Mouse (Mus musculus): Measurements from ENCODE around the gene Arsb.
"Not testable (repeated sequence)": the region's sequence is repeated elsewhere in the genome, so short reads cannot be mapped to it uniquely, and the experiment has no call there.

Arsb gene

GRCm38 (mm10) chr13:93792945-93793642 is 21.7 kb downstream of the Arsb start:
- peak; percentile 41 for DNase-seq

DNA sequence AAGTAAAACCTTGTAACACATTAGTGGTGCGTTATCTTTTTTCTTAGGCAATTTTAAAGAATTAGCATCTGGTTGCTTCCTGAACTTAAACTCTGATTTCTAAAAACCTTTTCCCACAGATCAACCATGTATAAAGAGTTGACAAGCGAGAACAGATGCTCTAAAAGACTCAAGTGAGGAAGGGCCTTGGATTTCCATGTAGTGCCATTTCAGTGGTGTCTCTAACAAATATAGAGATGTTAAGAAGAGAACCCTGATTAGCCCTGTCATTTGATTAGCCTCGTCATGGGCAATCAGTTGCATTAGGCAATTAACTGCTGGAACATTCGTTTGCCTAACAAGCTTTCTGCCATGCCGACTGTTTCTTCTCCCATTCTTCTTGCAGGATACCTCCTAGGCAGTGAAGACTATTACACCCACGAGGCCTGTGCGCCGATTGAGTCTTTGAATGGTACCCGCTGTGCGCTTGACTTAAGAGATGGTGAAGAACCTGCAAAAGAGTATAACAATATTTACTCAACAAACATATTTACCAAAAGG is 22.3 kb downstream of the Arsb start:
- no peak for DNase-seq

- no peak for DNase-seq
Observed at GRCm38 (mm10) chr13:93797011-93797600, 25.7 kb downstream of the Arsb start.

DNA sequence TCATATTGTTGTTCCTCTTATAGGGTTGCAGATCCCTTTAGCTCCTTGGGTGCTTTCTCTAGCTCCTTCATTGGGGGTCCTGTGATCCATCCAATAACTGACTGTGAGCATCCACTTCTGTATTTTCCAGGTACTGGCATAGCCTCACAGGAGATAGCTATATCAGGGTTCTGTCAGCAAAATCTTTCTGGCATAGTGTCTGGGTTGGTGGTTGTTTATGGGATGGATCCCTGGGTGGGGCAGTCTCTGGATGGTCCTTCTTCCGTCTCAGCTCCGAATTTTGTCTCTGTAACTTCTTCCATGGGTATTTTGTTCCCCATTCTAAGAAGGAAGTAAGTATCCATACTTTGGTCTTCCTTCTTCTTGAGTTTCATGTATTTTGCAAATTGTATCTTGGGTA is 38.9 kb downstream of the Arsb start:
- DNase-seq = not testable (repeated sequence)

DNA sequence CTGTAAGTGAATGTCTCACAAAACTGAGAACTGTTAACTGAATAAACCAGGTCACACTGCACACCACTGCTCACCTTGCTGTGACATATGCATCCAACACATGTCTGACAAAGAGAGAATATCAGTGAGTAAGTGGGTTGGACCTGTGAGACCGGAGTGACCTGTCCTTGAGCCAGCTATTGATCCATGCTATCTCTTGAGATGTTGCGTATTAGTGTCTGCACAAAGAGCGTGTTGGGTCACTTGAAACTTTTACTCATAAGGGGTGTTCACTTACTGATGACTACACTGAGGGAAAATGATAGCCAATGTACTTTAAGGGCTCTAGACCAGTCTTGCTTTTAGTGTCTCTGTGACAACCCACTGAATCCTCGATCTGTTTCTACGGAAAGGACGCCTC is 42.7 kb downstream of the Arsb start:
- no peak for DNase-seq

- peak; percentile 47 for DNase-seq
Observed at GRCm38 (mm10) chr13:93814676-93815075, 43.2 kb downstream of the Arsb start.

DNA sequence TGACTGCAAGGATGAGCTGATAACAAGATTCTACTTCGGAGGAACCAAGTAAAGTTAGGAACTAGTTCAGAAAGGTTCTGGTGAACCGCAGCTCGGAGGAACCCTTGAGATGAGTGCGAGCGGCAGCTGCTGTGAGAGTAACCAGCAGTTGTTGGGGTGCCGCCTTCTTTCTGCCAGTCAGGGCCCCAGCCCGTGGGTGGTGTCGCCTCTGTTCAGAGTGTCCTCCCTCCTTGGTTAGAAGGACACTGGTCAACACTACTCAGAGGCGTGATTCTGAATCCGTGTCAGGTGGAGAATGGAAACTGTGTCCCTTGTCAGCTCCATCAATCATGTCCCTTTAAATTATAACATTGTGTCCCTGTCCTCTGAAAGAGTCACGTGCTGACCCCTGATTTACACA is 43.7 kb downstream of the Arsb start:
- DNase-seq = no peak

GRCm38 (mm10) chr13:93816127-93816526 is 44.7 kb downstream of the Arsb start:
- DNase-seq = no peak

DNA sequence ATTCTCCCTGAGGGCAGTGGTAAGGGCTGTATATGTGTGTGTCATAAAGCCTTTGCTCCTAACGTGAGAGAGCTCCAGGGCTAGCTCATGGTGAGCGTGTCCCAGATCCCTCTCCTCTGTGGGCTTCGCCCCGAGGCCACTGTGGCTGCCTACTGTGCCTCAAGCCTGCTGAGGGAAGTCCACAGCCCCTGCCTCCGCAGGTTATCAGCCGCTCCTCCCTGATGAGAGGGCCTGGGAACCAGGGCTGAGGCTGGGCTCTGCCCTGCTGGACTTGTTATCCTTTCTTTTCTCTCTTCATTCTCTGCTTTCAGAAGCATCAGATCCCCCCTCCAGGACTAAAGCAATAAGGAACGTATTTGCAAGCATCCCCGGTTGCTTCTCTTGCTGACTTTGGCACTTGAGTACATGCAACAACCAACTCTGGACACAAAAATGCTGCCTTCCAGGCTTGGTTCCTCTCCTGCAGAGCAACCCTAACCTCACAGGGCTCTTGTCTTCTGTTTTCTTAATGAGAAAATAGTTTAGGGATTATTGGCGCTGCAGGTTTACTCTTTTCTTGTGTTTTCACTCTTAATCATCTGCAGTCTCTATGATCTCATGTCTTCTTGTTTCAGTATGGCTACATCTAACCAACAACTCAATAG is 45.4 kb downstream of the Arsb start:
- DNase-seq = no peak

- no peak for DNase-seq
Observed at GRCm38 (mm10) chr13:93820173-93820572, 48.7 kb downstream of the Arsb start.

GRCm38 (mm10) chr13:93822001-93822400 is 50.6 kb downstream of the Arsb start:
- DNase-seq = no peak

GRCm38 (mm10) chr13:93825792-93826558 is 54.5 kb downstream of the Arsb start:
- DNase-seq = no peak

- DNase-seq = no peak
Observed at GRCm38 (mm10) chr13:93827745-93828144, 56.3 kb downstream of the Arsb start.

DNA sequence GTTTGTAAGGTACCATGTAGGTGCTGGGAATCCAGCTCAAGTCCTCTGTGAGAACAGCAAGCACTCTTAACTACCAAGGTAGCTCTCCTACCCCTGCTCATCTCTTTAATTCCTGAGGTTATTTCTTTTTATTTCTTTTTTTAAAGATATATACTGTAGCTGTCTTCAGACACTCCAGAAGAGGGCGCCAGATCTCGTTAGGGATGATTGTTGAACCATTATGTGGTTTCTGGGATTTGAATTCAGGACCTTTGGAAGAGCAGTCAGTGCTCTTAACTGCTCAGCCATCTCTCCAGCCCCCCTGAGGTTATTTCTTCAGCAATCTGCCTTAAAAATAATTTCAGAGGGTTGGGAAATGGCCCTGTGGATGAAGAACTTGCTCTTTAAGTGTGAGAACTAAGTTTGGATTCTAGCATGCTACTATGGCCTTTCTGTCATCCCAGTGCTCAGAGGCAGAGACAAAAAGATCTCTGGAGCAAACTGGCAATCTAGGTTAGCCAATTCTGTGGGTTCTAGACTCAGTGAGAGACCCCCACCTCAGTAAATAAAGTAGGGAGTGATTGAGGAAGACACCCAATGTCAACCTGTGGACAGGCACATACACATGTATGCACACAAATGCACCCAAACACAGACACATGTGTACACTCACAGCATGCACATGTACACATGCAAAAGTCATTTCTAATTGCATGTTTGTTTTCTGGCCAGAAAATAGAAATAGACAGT is 58.3 kb downstream of the Arsb start:
- DNase-seq = no peak

GRCm38 (mm10) chr13:93830294-93830645 is 58.8 kb downstream of the Arsb start:
- DNase-seq = no peak

DNA sequence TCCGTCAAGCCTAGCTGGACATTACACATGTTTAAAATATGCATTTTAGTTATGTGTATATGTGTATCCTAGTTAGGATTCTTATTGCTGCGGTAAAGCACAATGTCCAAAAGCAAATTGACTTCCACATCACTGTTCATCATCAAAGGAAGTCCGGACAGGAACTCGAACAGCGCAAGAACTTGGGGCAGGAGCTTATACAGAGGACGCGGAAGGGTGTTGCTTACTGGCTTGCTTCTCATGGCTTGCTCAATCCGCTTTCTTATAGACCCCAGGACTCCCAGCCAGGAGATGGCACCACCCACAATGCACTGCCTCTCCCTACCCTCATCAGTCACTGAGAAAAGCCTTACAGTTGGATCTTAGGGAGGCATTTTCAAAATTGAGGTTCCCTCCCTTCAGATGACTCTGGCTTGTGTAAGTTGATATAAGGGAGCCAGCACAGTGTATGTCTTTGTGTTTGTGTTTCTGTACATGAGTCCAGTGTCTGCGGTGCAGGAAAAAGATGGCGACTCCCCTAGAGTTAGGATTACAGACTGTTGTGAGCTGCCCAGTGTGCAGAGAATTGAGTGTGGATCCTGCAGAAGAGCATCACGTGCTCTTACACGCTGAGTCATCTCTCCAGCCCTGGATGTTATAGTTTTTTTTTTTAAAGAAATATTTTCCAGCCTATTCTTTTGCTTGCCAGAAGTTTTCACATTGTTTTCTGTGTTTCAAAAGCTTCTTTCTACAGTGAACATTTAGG is 66.2 kb downstream of the Arsb start:
- no peak for DNase-seq

- DNase-seq = no peak
Observed at GRCm38 (mm10) chr13:93838431-93839136, 67.2 kb downstream of the Arsb start.

- DNase-seq = no peak
Observed at GRCm38 (mm10) chr13:93839137-93839630, 67.8 kb downstream of the Arsb start.

GRCm38 (mm10) chr13:93839721-93840120 is 68.3 kb downstream of the Arsb start:
- no peak for DNase-seq

GRCm38 (mm10) chr13:93840146-93840545 is 68.7 kb downstream of the Arsb start:
- no peak for DNase-seq
